Mouse (Mus musculus): ENCODE measurements around the gene Prkcb. TPM values are rescaled to one million over a fixed set of nuclear protein-coding genes. Genes with fewer than 3 reads are reported as not detected.
"Not testable (repeated sequence)": the region's sequence is repeated elsewhere in the genome, so short reads cannot be mapped to it uniquely, and the experiment has no call there.

Gene Prkcb
- 2.1 and 2.2 TPM in 2 replicates for polyA plus RNA-seq (2015; fragmentation: Nextera tagmentation; extraction: Ambion mirVana)

- ATAC-seq (replicated peaks; ENCODE audit: low FRiP score, low read depth) (peak; percentile 90), DNase-seq (ENCODE audit: low spot score) (peak; percentile 74)
- Histone ChIP-seq H3K9me3 (replicated peaks; ENCODE audit: low read length) (no peaks in the 10 kb centered on the region), H3K9ac (ENCODE audit: low read depth, low read length) (no peak within 1 kb of the TSS), H3K4me2 (ENCODE audit: low read length) (peak within 1 kb of the TSS; percentile 90), H3K27me3 (ENCODE audit: insufficient read depth, low read length) (peaks cover 30% of the 10 kb centered on the region), H3K36me3 (ENCODE audit: insufficient read depth, low read length) (no peaks in the 10 kb centered on the region), H3K4me3 (replicated peaks; ENCODE audit: low read depth, low read length) (peak within 1 kb of the TSS; percentile 59), H3K4me1 (replicated peaks; ENCODE audit: insufficient read depth, low read length) (peaks cover 10% of the 10 kb centered on the region; the same call in 1 of the 2 replicates), H3K27ac (no peak within 1 kb of the TSS)
- 6% methylated on average over 31 of the region's 42 CpGs for WGBS
- no peak for TF ChIP-seq CTCF (IDR thresholded peaks at IDR 0.05; ENCODE audit: low read depth)
Observed at GRCm38 (mm10) chr7:122288605-122289242, at the start of gene Prkcb. Gene Prkcb (plus strand): TSS chr7:122288751.

- no peak for ATAC-seq (replicated peaks; ENCODE audit: low FRiP score, low read depth)
- 90% methylated on average over 2 of the region's 2 CpGs for WGBS
Observed at GRCm38 (mm10) chr7:122238939-122239338, 49.6 kb upstream of the Prkcb start.

GRCm38 (mm10) chr7:122240413-122241119 is 48.0 kb upstream of the Prkcb start:
- no peaks in the 10 kb centered on the region for H3K27me3 ChIP-seq (ENCODE audit: insufficient read depth, low read length)
- H3K4me3 ChIP-seq (replicated peaks; ENCODE audit: low read depth, low read length), result no peak overlapping the region
- WGBS, result 80% methylated on average over 6 of the region's 6 CpGs
- no peak overlapping the region for H3K27ac ChIP-seq
- no peaks in the 10 kb centered on the region for H3K4me1 ChIP-seq (replicated peaks; ENCODE audit: insufficient read depth, low read length)
- H3K36me3 ChIP-seq (ENCODE audit: insufficient read depth, low read length), result no peaks in the 10 kb centered on the region
- no peak overlapping the region for H3K4me2 ChIP-seq (ENCODE audit: low read length)
- H3K9me3 ChIP-seq (replicated peaks; ENCODE audit: low read length), result no peaks in the 10 kb centered on the region
- ATAC-seq (replicated peaks; ENCODE audit: low FRiP score, low read depth) (no peak), DNase-seq (ENCODE audit: low spot score) (no peak)
- no peak; the same call in 1 of the 2 replicates for TF ChIP-seq CTCF (IDR thresholded peaks at IDR 0.05; ENCODE audit: low read depth)
- no peak overlapping the region for H3K9ac ChIP-seq (ENCODE audit: low read depth, low read length)

More at GRCm38 (mm10) chr7:122238939-122239338, 49.6 kb upstream of the Prkcb start:
- no peak for TF ChIP-seq CTCF (IDR thresholded peaks at IDR 0.05; ENCODE audit: low read depth)
- no peak overlapping the region for H3K4me3 ChIP-seq (replicated peaks; ENCODE audit: low read depth, low read length)
- H3K4me2 ChIP-seq (ENCODE audit: low read length), result no peak overlapping the region
- no peak overlapping the region for H3K9ac ChIP-seq (ENCODE audit: low read depth, low read length)
- H3K27me3 ChIP-seq (ENCODE audit: insufficient read depth, low read length), result no peaks in the 10 kb centered on the region
- no peak overlapping the region for H3K27ac ChIP-seq
- H3K9me3 ChIP-seq (replicated peaks; ENCODE audit: low read length), result no peaks in the 10 kb centered on the region
- DNase-seq (ENCODE audit: low spot score), result no peak
- H3K36me3 ChIP-seq (ENCODE audit: insufficient read depth, low read length), result no peaks in the 10 kb centered on the region
- H3K4me1 ChIP-seq (replicated peaks; ENCODE audit: insufficient read depth, low read length), result no peaks in the 10 kb centered on the region

- 33% methylated on average over 1 of the region's 1 CpGs for WGBS
- peak; percentile 77 for DNase-seq (ENCODE audit: low spot score)
Observed at GRCm38 (mm10) chr7:122242260-122242659, 46.3 kb upstream of the Prkcb start.

GRCm38 (mm10) chr7:122242744-122243143 is 45.8 kb upstream of the Prkcb start:
- ATAC-seq (replicated peaks; ENCODE audit: low FRiP score, low read depth); H3K9ac ChIP-seq (ENCODE audit: low read depth, low read length); H3K27me3 ChIP-seq (ENCODE audit: insufficient read depth, low read length); H3K36me3 ChIP-seq (ENCODE audit: insufficient read depth, low read length); H3K9me3 ChIP-seq (replicated peaks; ENCODE audit: low read length); H3K4me1 ChIP-seq (replicated peaks; ENCODE audit: insufficient read depth, low read length); H3K27ac ChIP-seq; DNase-seq (ENCODE audit: low spot score); H3K4me3 ChIP-seq (replicated peaks; ENCODE audit: low read depth, low read length); H3K4me2 ChIP-seq (ENCODE audit: low read length): not testable (repeated sequence)

More at GRCm38 (mm10) chr7:122242260-122242659, 46.3 kb upstream of the Prkcb start:
- no peak for ATAC-seq (replicated peaks; ENCODE audit: low FRiP score, low read depth)
- Histone ChIP-seq H3K4me3 (replicated peaks; ENCODE audit: low read depth, low read length) (no peak overlapping the region), H3K36me3 (ENCODE audit: insufficient read depth, low read length) (no peaks in the 10 kb centered on the region), H3K27me3 (ENCODE audit: insufficient read depth, low read length) (no peaks in the 10 kb centered on the region), H3K4me2 (ENCODE audit: low read length) (no peak overlapping the region), H3K27ac (no peak overlapping the region), H3K9ac (ENCODE audit: low read depth, low read length) (no peak overlapping the region), H3K4me1 (replicated peaks; ENCODE audit: insufficient read depth, low read length) (no peaks in the 10 kb centered on the region), H3K9me3 (replicated peaks; ENCODE audit: low read length) (no peaks in the 10 kb centered on the region)
- peak; percentile 86 for TF ChIP-seq CTCF (IDR thresholded peaks at IDR 0.05; ENCODE audit: low read depth)

- DNase-seq (ENCODE audit: low spot score) (no peak), ATAC-seq (replicated peaks; ENCODE audit: low FRiP score, low read depth) (no peak)
- no peaks in the 10 kb centered on the region for H3K9me3 ChIP-seq (replicated peaks; ENCODE audit: low read length)
- H3K4me2 ChIP-seq (ENCODE audit: low read length), result no peak overlapping the region
- 55% methylated on average over 7 of the region's 7 CpGs for WGBS
- H3K27ac ChIP-seq, result no peak overlapping the region
- H3K36me3 ChIP-seq (ENCODE audit: insufficient read depth, low read length), result no peaks in the 10 kb centered on the region
- no peaks in the 10 kb centered on the region for H3K27me3 ChIP-seq (ENCODE audit: insufficient read depth, low read length)
- no peaks in the 10 kb centered on the region for H3K4me1 ChIP-seq (replicated peaks; ENCODE audit: insufficient read depth, low read length)
- no peak overlapping the region for H3K4me3 ChIP-seq (replicated peaks; ENCODE audit: low read depth, low read length)
- no peak overlapping the region for H3K9ac ChIP-seq (ENCODE audit: low read depth, low read length)
- TF ChIP-seq CTCF (IDR thresholded peaks at IDR 0.05; ENCODE audit: low read depth), result no peak
Observed at GRCm38 (mm10) chr7:122244166-122244565, 44.4 kb upstream of the Prkcb start.
